Mouse (Mus musculus) liver, embryonic 12.5 days (tissue): ENCODE results near the gene Cyp4f16. TPM values are rescaled to one million over a fixed set of nuclear protein-coding genes. Genes with fewer than 3 reads are reported as not detected.
"Not testable (repeated sequence)": the region's sequence is repeated elsewhere in the genome, so short reads cannot be mapped to it uniquely, and the experiment has no call there.

Experiments
- ATAC-seq: fragments of 200-750 bp; cut with Nextera tagmentation; 2 replicates; pipeline ENCODE4 v1.8.0; 2017; ENCODE audit warnings: moderate number of reproducible peaks, mild to moderate bottlenecking, moderate library complexity
- H3K27ac ChIP-seq: fragments of 300-500 bp; sonication (generic); 2 replicates; pipeline ENCODE4 v1.5.1; 2016; ENCODE audit warnings: mild to moderate bottlenecking
- H3K27me3 ChIP-seq: fragments of 300-500 bp; sonication (generic); replicated peaks from 2 replicates; pipeline ENCODE4 v1.6.1; 2016; ENCODE audit warnings: mild to moderate bottlenecking, moderate library complexity
- H3K36me3 ChIP-seq: fragments of 300-500 bp; sonication (generic); 2 replicates; pipeline ENCODE4 v1.6.1; 2016; ENCODE audit warnings: mild to moderate bottlenecking, moderate library complexity
- H3K4me1 ChIP-seq: fragments of 300-500 bp; sonication (generic); 2 replicates; pipeline ENCODE4 v1.6.1; 2016
- H3K4me2 ChIP-seq: fragments of 300-500 bp; sonication (generic); 2 replicates; pipeline ENCODE4 v1.6.1; 2016; ENCODE audit warnings: mild to moderate bottlenecking, moderate library complexity
- H3K4me3 ChIP-seq: fragments of 300-500 bp; sonication (generic); 2 replicates; pipeline ENCODE4 v1.5.1; 2016; ENCODE audit warnings: mild to moderate bottlenecking, moderate library complexity
- H3K9ac ChIP-seq: fragments of 300-500 bp; sonication (generic); 2 replicates; pipeline ENCODE4 v1.6.1; 2016; ENCODE audit warnings: mild to moderate bottlenecking, moderate library complexity
- H3K9me3 ChIP-seq: fragments of 300-500 bp; sonication (generic); replicated peaks from 2 replicates; pipeline ENCODE4 v1.6.1; 2016; ENCODE audit warnings: mild to moderate bottlenecking, moderate library complexity
- WGBS: fragments of 180-500 bp; shearing (Covaris S2); methylation state at CpG from one replicate; pipeline ENCODE4 v1.1.7; 2016; ENCODE audit not compliant: insufficient replicate concordance; 5-methylcytosine and 5-hydroxymethylcytosine counted together
- polyA plus RNA-seq: library from polyadenylated mRNA; unstranded; fragments of >200 nt; fragmentation: Nextera tagmentation; extraction: Ambion mirVana; gene quantifications from 2 replicates; pipeline ENCODE4 v1.2.1, GENCODE M21; 2016

The Cyp4f16 gene
- polyA plus RNA-seq, 1 experiment from 2014 or later: 5.2 TPM

- 74% methylated on average over 5 of the region's 5 CpGs for WGBS
- H3K4me2 ChIP-seq: no peak overlapping the region
- no peak for ATAC-seq
- no peak overlapping the region for H3K4me3 ChIP-seq
- no peaks in the 10 kb centered on the region for H3K9me3 ChIP-seq
- H3K9ac ChIP-seq: no peak overlapping the region
- no peaks in the 10 kb centered on the region for H3K36me3 ChIP-seq
- no peak overlapping the region for H3K27ac ChIP-seq
- H3K27me3 ChIP-seq: no peaks in the 10 kb centered on the region
- H3K4me1 ChIP-seq: peaks cover 1% of the 10 kb centered on the region; the same call in 1 of the 2 replicates
Measured at GRCm38 (mm10) chr17:32522816-32523215, 13.5 kb upstream of the Cyp4f16 start.

- Histone ChIP-seq H3K4me1 (peaks cover 9% of the 10 kb centered on the region), H3K4me3 (no peak overlapping the region), H3K4me2 (no peak overlapping the region), H3K9me3 (no peaks in the 10 kb centered on the region), H3K9ac (no peak overlapping the region), H3K27me3 (no peaks in the 10 kb centered on the region), H3K36me3 (no peaks in the 10 kb centered on the region), H3K27ac (no peak overlapping the region)
- 72% methylated on average over 11 of the region's 11 CpGs for WGBS
- no peak for ATAC-seq
Measured at GRCm38 (mm10) chr17:32523895-32524294, 12.5 kb upstream of the Cyp4f16 start.

GRCm38 (mm10) chr17:32526341-32526740, 10.0 kb upstream of the Cyp4f16 start:
- not testable (repeated sequence) for H3K27ac ChIP-seq, H3K4me1 ChIP-seq, H3K9ac ChIP-seq, H3K9me3 ChIP-seq, H3K4me3 ChIP-seq, H3K36me3 ChIP-seq, H3K27me3 ChIP-seq, ATAC-seq, H3K4me2 ChIP-seq
- 75% methylated on average over 1 of the region's 1 CpGs for WGBS

- H3K4me2 ChIP-seq: peak overlapping the region; percentile 73
- H3K27me3 ChIP-seq: no peaks in the 10 kb centered on the region
- WGBS: 73% methylated on average over 11 of the region's 11 CpGs
Measured at GRCm38 (mm10) chr17:32527748-32528147, 8.6 kb upstream of the Cyp4f16 start.

GRCm38 (mm10) chr17:32528408-32529337, 7.7 kb upstream of the Cyp4f16 start:
- Histone ChIP-seq H3K4me2 (peak overlapping the region; percentile 73), H3K9me3 (no peaks in the 10 kb centered on the region), H3K27me3 (no peaks in the 10 kb centered on the region), H3K4me3 (peak overlapping the region; percentile 55), H3K36me3 (no peaks in the 10 kb centered on the region), H3K27ac (no peak overlapping the region), H3K9ac (peak overlapping the region; percentile 54), H3K4me1 (peaks cover 9% of the 10 kb centered on the region)
- WGBS: 10% methylated on average over 26 of the region's 26 CpGs
- peak; percentile 88 for ATAC-seq

More at GRCm38 (mm10) chr17:32527748-32528147, 8.6 kb upstream of the Cyp4f16 start:
- ATAC-seq: no peak
- H3K9me3 ChIP-seq: no peaks in the 10 kb centered on the region
- H3K36me3 ChIP-seq: no peaks in the 10 kb centered on the region
- H3K4me3 ChIP-seq: no peak overlapping the region; the same call in 1 of the 2 replicates
- H3K27ac ChIP-seq: no peak overlapping the region
- H3K4me1 ChIP-seq: peaks cover 9% of the 10 kb centered on the region
- no peak overlapping the region for H3K9ac ChIP-seq

GRCm38 (mm10) chr17:32532356-32532755, 4.0 kb upstream of the Cyp4f16 start:
- H3K36me3 ChIP-seq, H3K9me3 ChIP-seq, H3K27me3 ChIP-seq, H3K9ac ChIP-seq, H3K4me3 ChIP-seq, H3K4me1 ChIP-seq, H3K4me2 ChIP-seq, ATAC-seq, H3K27ac ChIP-seq: not testable (repeated sequence)
- WGBS: 56% methylated on average over 4 of the region's 4 CpGs

- ATAC-seq: no peak
- WGBS: 52% methylated on average over 6 of the region's 6 CpGs
- H3K4me2 ChIP-seq: no peak overlapping the region
- H3K27me3 ChIP-seq: no peaks in the 10 kb centered on the region
- no peaks in the 10 kb centered on the region for H3K4me1 ChIP-seq
- H3K4me3 ChIP-seq: no peak overlapping the region
- no peak overlapping the region for H3K9ac ChIP-seq
- no peak overlapping the region for H3K27ac ChIP-seq
- H3K9me3 ChIP-seq: no peaks in the 10 kb centered on the region
- H3K36me3 ChIP-seq: no peaks in the 10 kb centered on the region
Measured at GRCm38 (mm10) chr17:32534068-32534467, 2.3 kb upstream of the Cyp4f16 start.

GRCm38 (mm10) chr17:32536867-32537250, 501 bp downstream of the Cyp4f16 start:
- Histone ChIP-seq H3K27ac (no peak overlapping the region), H3K9me3 (no peaks in the 10 kb centered on the region), H3K36me3 (no peaks in the 10 kb centered on the region), H3K4me1 (no peaks in the 10 kb centered on the region), H3K9ac (no peak overlapping the region), H3K27me3 (no peaks in the 10 kb centered on the region), H3K4me3 (peak overlapping the region; percentile 36), H3K4me2 (peak overlapping the region; percentile 41)
- 39% methylated on average over 5 of the region's 5 CpGs for WGBS
- ATAC-seq: 0 out of 2 replicates have a peak, but pooled peaks have one; percentile 13

GRCm38 (mm10) chr17:32544792-32545191, 8.4 kb downstream of the Cyp4f16 start:
- not testable (repeated sequence) for H3K4me2 ChIP-seq, H3K4me1 ChIP-seq, H3K27ac ChIP-seq, H3K27me3 ChIP-seq, H3K9me3 ChIP-seq, H3K9ac ChIP-seq, ATAC-seq, H3K36me3 ChIP-seq, H3K4me3 ChIP-seq
- WGBS: 70% methylated on average over 5 of the region's 5 CpGs

GRCm38 (mm10) chr17:32550377-32550776, 14.0 kb downstream of the Cyp4f16 start:
- not testable (repeated sequence) for H3K4me1 ChIP-seq, H3K36me3 ChIP-seq, H3K9me3 ChIP-seq, H3K27me3 ChIP-seq, ATAC-seq, H3K27ac ChIP-seq
- peak overlapping the region; percentile 41; the same call in 1 of the 2 replicates for H3K9ac ChIP-seq
- H3K4me2 ChIP-seq: peak overlapping the region; percentile 63
- H3K4me3 ChIP-seq: peak overlapping the region; percentile 40
- WGBS: 73% methylated on average over 3 of the region's 3 CpGs

- peak overlapping the region; percentile 40 for H3K4me3 ChIP-seq
- H3K4me1 ChIP-seq: 0 out of 2 replicates have a peak, but pooled peaks cover 5% of the 10 kb centered on the region
- H3K27me3 ChIP-seq: no peaks in the 10 kb centered on the region
- H3K36me3 ChIP-seq: no peaks in the 10 kb centered on the region
- H3K9me3 ChIP-seq: no peaks in the 10 kb centered on the region
- peak overlapping the region; percentile 63 for H3K4me2 ChIP-seq
- no peak overlapping the region for H3K27ac ChIP-seq
- 11% methylated on average over 20 of the region's 20 CpGs for WGBS
- ATAC-seq: peak; percentile 82
- H3K9ac ChIP-seq: peak overlapping the region; percentile 41
Measured at GRCm38 (mm10) chr17:32550900-32551770, 14.8 kb downstream of the Cyp4f16 start.

GRCm38 (mm10) chr17:32553016-32553415, 16.7 kb downstream of the Cyp4f16 start:
- H3K9me3 ChIP-seq, H3K9ac ChIP-seq, ATAC-seq, H3K27ac ChIP-seq, H3K4me2 ChIP-seq, H3K4me3 ChIP-seq, H3K4me1 ChIP-seq, H3K27me3 ChIP-seq, H3K36me3 ChIP-seq: not testable (repeated sequence)
- 37% methylated on average over 1 of the region's 1 CpGs for WGBS
